Mouse (Mus musculus) testis, postnatal 14 days (tissue): ENCODE data around the gene Kcnc2.

Experiments
- DNase-seq: peaks from one replicate; pipeline ENCODE4 v3.0.0; 2021; ENCODE audit warnings: low spot score

Kcnc2 gene

GRCm38 (mm10) chr10:112394399-112394970 lies 123.6 kb downstream of the Kcnc2 start:
- DNase-seq = no peak

GRCm38 (mm10) chr10:112397194-112397593 lies 126.3 kb downstream of the Kcnc2 start:
- DNase-seq = no peak

GRCm38 (mm10) chr10:112400591-112401404 lies 129.9 kb downstream of the Kcnc2 start:
- DNase-seq = no peak

GRCm38 (mm10) chr10:112409525-112409924 lies 138.6 kb downstream of the Kcnc2 start:
- DNase-seq = no peak

- no peak for DNase-seq
Measured at GRCm38 (mm10) chr10:112423327-112423726, 152.4 kb downstream of the Kcnc2 start.

GRCm38 (mm10) chr10:112436950-112437349 lies 166.0 kb downstream of the Kcnc2 start:
- DNase-seq = no peak

GRCm38 (mm10) chr10:112444640-112445039 lies 173.7 kb downstream of the Kcnc2 start:
- DNase-seq = no peak

GRCm38 (mm10) chr10:112450910-112451309 lies 180.0 kb downstream of the Kcnc2 start:
- DNase-seq = no peak

GRCm38 (mm10) chr10:112468689-112469384 lies 197.9 kb downstream of the Kcnc2 start:
- DNase-seq = no peak

GRCm38 (mm10) chr10:112474122-112474810 lies 203.3 kb downstream of the Kcnc2 start:
- no peak for DNase-seq

- DNase-seq = no peak
Measured at GRCm38 (mm10) chr10:112481461-112481860, 210.5 kb downstream of the Kcnc2 start.

- DNase-seq = no peak
Measured at GRCm38 (mm10) chr10:112481921-112482607, 211.1 kb downstream of the Kcnc2 start.

GRCm38 (mm10) chr10:112484387-112485105 lies 213.6 kb downstream of the Kcnc2 start:
- no peak for DNase-seq

GRCm38 (mm10) chr10:112485819-112486218 lies 214.9 kb downstream of the Kcnc2 start:
- DNase-seq = no peak

- DNase-seq = no peak
Measured at GRCm38 (mm10) chr10:112488751-112489150, 217.8 kb downstream of the Kcnc2 start.
